Mouse (Mus musculus) liver, postnatal 0 days (tissue): ENCODE measurements around the gene Slc36a4. TPM values are rescaled to one million over a fixed set of nuclear protein-coding genes. Genes with fewer than 3 reads are reported as not detected.
A peak's percentile ranks its signal among the peaks of the same experiment; 100 is the strongest.

Experiments
- ATAC-seq: fragments of 200-750 bp; cut with Nextera tagmentation; 2 replicates; pipeline ENCODE4 v1.8.0; 2017; ENCODE audit warnings: mild to moderate bottlenecking, moderate library complexity
- DNase-seq: peaks from one replicate; pipeline ENCODE4 v3.0.0-alpha.2; 2016
- H3K27ac ChIP-seq: fragments of 300-500 bp; sonication (generic); 2 replicates; pipeline ENCODE4 v1.5.1; 2014; ENCODE audit warnings: antibody characterized with exemption, moderate library complexity, mild to moderate bottlenecking, low read depth
- H3K27me3 ChIP-seq: fragments of 300-500 bp; sonication (generic); 2 replicates; pipeline ENCODE4 v1.6.1; 2014; ENCODE audit warnings: low read length, control low read depth, mixed read lengths; ENCODE audit not compliant: insufficient read depth
- H3K36me3 ChIP-seq: fragments of 300-500 bp; sonication (generic); replicated peaks from 2 replicates; pipeline ENCODE4 v1.6.1; 2014; ENCODE audit warnings: mild to moderate bottlenecking, control low read depth, low read length, moderate library complexity, mixed read lengths; ENCODE audit not compliant: insufficient read depth
- H3K4me1 ChIP-seq: fragments of 300-500 bp; sonication (generic); 2 replicates; pipeline ENCODE4 v1.6.1; 2014; ENCODE audit warnings: antibody characterized with exemption, mild to moderate bottlenecking, control low read depth; ENCODE audit not compliant: insufficient read depth
- H3K4me2 ChIP-seq: fragments of 300-500 bp; sonication (generic); 2 replicates; pipeline ENCODE4 v1.6.1; 2014; ENCODE audit warnings: low read depth, mild to moderate bottlenecking, low read length, moderate library complexity, mixed read lengths
- H3K4me3 ChIP-seq: fragments of 300-500 bp; sonication (generic); 2 replicates; pipeline ENCODE4 v1.5.1; 2014; ENCODE audit warnings: low read depth, low read length
- H3K9ac ChIP-seq: fragments of 300-500 bp; sonication (generic); replicated peaks from 2 replicates; pipeline ENCODE4 v1.6.1; 2014; ENCODE audit warnings: mild to moderate bottlenecking, moderate library complexity
- H3K9me3 ChIP-seq: fragments of 300-500 bp; sonication (generic); 2 replicates; pipeline ENCODE4 v1.6.1; 2016; ENCODE audit warnings: mild to moderate bottlenecking, control low read depth, low read length, mixed read lengths
- CTCF ChIP-seq: sonication (generic); IDR thresholded peaks from 2 replicates; pipeline ENCODE4 v1.5.1; 2016; ENCODE audit warnings: antibody characterized with exemption, low read depth
- EP300 ChIP-seq: IDR thresholded peaks from 2 replicates; pipeline ENCODE4 v1.6.1; 2016; ENCODE audit warnings: antibody characterized with exemption, low read depth, mild to moderate bottlenecking
- WGBS: fragments of 180-500 bp; shearing (Covaris S2); extraction: QIAGEN DNeasy Blood & Tissue Kit; methylation state at CpG from one replicate; pipeline ENCODE4 v1.1.7; 2014; ENCODE audit not compliant: insufficient replicate concordance; 5-methylcytosine and 5-hydroxymethylcytosine counted together
- polyA plus RNA-seq: library from polyadenylated mRNA; unstranded; fragments of >200 nt; fragmentation: Nextera tagmentation; extraction: Ambion mirVana; gene quantifications from 2 replicates; pipeline ENCODE4 v1.2.1, GENCODE M21; 2015

The Slc36a4 gene
- polyA plus RNA-seq, 1 experiment from 2014 or later, result 2.2 TPM

DNA sequence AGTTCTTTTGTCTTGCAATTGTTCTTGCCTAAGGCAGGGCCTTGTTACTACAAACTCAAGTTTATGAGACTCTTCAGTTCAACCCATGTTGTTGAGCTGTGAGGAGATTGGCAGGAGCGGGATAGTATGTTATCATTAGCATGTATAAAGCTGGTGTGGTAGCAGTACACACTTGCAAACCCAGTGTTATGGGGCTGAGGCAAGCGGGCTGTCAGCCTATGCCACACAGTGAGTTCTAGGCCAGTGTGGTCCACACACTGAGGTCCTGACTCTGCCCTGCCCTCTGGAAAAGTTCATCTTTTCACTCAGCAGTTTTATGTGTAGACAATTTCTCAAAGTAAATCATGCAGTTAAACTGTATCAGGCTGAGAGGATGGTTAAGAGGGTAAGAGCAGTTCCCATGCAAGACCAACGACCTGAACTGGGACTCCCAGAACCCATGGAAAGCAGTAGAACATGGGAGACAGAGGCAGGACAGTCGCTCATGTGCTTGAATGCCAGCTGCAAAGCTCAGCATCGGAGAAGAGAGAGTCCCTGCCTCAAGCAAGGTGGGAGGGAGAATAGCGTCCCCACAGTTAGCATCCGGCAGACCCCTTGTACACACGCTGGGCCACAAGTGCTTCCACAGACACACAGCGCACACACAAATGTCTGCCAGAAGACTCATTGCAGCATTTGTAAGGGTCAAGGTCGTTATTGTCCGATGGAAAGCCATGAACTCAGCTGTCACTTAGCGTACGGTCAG is 1.5 kb downstream of the Slc36a4 start:
- H3K36me3 ChIP-seq, result no peaks in the 10 kb centered on the region
- H3K4me2 ChIP-seq, result 0 out of 2 replicates have a peak overlapping the region, but pooled peaks have one; percentile 85
- H3K27ac ChIP-seq, result no peak overlapping the region
- no peaks in the 10 kb centered on the region for H3K9me3 ChIP-seq
- H3K27me3 ChIP-seq, result no peaks in the 10 kb centered on the region
- H3K4me3 ChIP-seq, result no peak overlapping the region
- no peak overlapping the region for H3K9ac ChIP-seq
- H3K4me1 ChIP-seq, result peaks cover 6% of the 10 kb centered on the region
- WGBS, result 82% methylated on average over 13 of the region's 13 CpGs
- TF ChIP-seq CTCF (no peak), EP300 (no peak)
- ATAC-seq (no peak), DNase-seq (no peak)

DNA sequence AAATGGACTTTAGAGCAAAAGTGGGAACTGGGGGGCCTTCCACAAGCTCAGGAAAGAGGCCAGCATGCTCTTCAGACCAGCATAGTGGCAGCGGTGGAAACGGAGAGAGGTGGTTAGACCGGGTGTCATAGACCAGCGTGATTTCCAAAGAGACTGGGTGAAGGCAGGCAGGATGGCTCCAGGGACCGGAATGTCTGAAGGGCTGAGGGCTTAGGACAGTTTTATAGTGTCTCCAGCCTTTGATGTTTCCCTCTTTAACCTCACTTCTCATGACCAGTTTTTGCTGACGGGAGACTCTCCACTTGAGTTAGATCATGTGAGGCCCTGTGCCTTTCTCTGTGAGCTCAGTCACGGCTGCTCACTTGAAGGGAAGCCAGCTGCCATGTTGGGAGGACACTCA is 2.1 kb downstream of the Slc36a4 start:
- H3K36me3 ChIP-seq, result no peaks in the 10 kb centered on the region
- no peak for ATAC-seq
- WGBS, result 78% methylated on average over 7 of the region's 7 CpGs

DNA sequence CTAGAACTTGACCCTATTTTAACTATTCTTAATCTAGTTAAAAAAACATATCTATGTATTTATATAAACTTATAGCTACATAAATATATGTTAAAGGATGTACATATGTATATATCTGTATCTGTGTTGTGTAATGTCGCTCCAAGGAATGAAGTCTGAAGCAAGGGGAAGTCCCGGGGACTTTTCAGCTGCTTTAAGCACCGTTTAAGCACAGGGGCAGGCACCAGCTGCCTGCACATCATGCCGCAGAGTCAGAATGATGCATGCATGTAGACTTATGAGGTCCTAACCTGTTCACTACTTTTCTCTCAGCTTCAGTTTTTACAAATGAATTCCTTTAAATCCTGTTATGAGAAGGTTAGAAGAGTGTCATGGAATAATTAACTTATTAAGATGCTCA is 5.3 kb downstream of the Slc36a4 start:
- Histone ChIP-seq H3K4me3 (no peak overlapping the region), H3K9ac (no peak overlapping the region), H3K27me3 (no peaks in the 10 kb centered on the region), H3K9me3 (no peaks in the 10 kb centered on the region), H3K36me3 (no peaks in the 10 kb centered on the region), H3K4me2 (no peak overlapping the region), H3K4me1 (no peaks in the 10 kb centered on the region; the same call in 1 of the 2 replicates), H3K27ac (no peak overlapping the region)
- WGBS, result 55% methylated on average over 4 of the region's 4 CpGs
- no peak for ATAC-seq
- no peak for DNase-seq
- TF ChIP-seq EP300, result no peak
- TF ChIP-seq CTCF, result no peak

More for the DNA sequence above, 2.1 kb downstream of the Slc36a4 start:
- Histone ChIP-seq H3K4me2 (no peak overlapping the region), H3K4me1 (peaks cover 6% of the 10 kb centered on the region), H3K27ac (no peak overlapping the region), H3K27me3 (no peaks in the 10 kb centered on the region), H3K9ac (no peak overlapping the region), H3K4me3 (no peak overlapping the region), H3K9me3 (no peaks in the 10 kb centered on the region)
- TF ChIP-seq EP300, result no peak
- no peak for TF ChIP-seq CTCF
- DNase-seq, result no peak

DNA sequence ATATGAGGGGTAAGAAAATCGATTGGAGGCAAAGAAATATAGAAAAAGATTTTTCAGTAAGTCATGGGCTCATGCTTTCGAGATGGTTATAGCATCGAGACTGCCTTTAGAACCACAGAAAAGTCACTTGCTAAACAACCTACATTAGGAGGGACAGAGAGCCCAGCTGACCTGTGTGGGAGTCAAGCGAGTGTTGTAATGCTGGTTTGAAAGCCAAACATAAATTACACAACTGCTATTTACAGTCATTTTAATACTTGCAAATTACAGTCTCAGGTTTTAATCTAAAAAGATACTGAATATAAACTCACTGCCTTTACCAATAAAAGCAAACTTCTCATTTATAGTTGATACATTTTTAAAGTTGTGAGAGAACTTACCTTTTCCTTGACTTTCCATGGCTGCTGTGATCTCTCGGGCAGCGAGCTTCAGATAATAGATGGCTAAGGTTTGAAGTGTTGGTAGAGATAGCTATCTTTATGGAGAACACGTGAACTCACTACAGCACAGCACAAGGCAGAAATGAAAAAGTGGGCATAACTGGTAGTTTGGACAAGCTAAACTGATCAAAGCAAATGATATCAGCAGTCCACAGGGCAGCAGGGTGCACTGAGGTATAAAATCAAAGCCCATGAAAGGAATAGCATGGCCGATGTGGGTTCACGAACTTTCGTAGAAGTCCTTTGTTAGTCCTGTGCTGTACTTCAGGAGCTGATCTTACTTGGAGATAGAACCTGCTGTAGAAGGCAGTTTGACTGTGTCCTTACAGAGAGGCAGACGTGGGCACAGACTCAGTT is 5.9 kb downstream of the Slc36a4 start:
- Histone ChIP-seq H3K27me3 (no peaks in the 10 kb centered on the region), H3K36me3 (no peaks in the 10 kb centered on the region), H3K4me3 (no peak overlapping the region), H3K4me2 (no peak overlapping the region), H3K9ac (no peak overlapping the region), H3K9me3 (no peaks in the 10 kb centered on the region), H3K4me1 (no peaks in the 10 kb centered on the region), H3K27ac (no peak overlapping the region)
- WGBS, result 66% methylated on average over 11 of the region's 11 CpGs
- TF ChIP-seq EP300, result no peak
- TF ChIP-seq CTCF, result no peak
- DNase-seq (no peak), ATAC-seq (no peak)

DNA sequence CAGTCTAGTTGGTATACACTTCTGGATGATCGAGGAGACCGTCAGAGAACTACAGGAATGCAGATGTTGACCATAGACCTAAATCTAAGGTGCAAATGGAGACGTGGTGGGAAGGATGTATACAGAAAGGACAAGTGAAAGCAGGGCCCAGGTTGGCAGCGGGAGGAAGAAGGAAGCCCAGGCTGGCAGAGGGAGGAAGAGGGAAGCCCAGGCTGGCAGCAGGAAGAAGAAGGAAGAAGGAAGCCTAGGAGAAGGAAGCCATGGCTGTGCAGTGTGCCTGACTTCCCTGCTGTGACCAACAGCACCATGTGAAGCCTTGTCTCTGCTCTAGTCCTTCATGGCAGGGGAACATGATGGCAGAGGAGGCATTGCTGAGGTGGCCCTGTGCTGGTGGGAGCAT is 7.8 kb downstream of the Slc36a4 start:
- Histone ChIP-seq H3K4me2 (no peak overlapping the region), H3K4me1 (no peaks in the 10 kb centered on the region), H3K27me3 (no peaks in the 10 kb centered on the region), H3K36me3 (peaks cover 1% of the 10 kb centered on the region; the same call in 1 of the 2 replicates), H3K9me3 (no peaks in the 10 kb centered on the region), H3K4me3 (no peak overlapping the region), H3K27ac (no peak overlapping the region), H3K9ac (no peak overlapping the region)
- TF ChIP-seq EP300, result no peak
- no peak for TF ChIP-seq CTCF
- 65% methylated on average over 4 of the region's 4 CpGs for WGBS
- DNase-seq, result no peak
- no peak for ATAC-seq

DNA sequence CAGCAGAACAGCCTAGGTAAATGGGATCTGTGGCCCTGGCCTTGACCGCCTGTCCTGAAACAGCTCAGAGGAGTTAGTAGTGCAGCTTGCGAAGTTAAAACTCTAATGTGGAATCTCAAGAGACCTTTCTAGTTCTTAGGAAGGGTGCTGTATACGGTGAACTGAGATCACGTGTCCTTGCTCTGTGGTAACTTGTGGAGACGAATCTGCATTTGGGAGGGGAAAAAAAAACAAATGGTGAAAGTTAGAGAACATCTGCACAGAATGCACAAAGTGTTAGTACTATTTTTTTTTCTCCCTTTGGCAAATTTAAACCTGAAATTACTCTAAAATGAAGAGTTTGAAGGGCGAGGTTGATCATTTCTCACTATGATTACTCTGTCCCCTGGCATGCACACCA is 8.8 kb downstream of the Slc36a4 start:
- DNase-seq (no peak), ATAC-seq (no peak)
- Histone ChIP-seq H3K4me2 (no peak overlapping the region), H3K9me3 (no peaks in the 10 kb centered on the region), H3K4me3 (no peak overlapping the region), H3K27ac (no peak overlapping the region), H3K9ac (no peak overlapping the region), H3K27me3 (no peaks in the 10 kb centered on the region), H3K36me3 (peaks cover 5% of the 10 kb centered on the region), H3K4me1 (no peaks in the 10 kb centered on the region)
- 76% methylated on average over 6 of the region's 6 CpGs for WGBS
- no peak for TF ChIP-seq CTCF
- no peak for TF ChIP-seq EP300
